Mouse (Mus musculus) MEL (cell line): ENCODE results near the gene Cic. TPM values are rescaled to one million over a fixed set of nuclear protein-coding genes. Genes with fewer than 3 reads are reported as not detected.

Experiments
- DNase-seq: peaks from one replicate; pipeline ENCODE4 v3.0.0; 2011; ENCODE audit warnings: low read depth, low spot score
- H3K27ac ChIP-seq: 2 replicates; pipeline ENCODE4 v1.5.1; 2012; ENCODE audit warnings: low read depth, mild to moderate bottlenecking, control low read depth, low read length, moderate library complexity; ENCODE audit not compliant: control insufficient read depth
- H3K27me3 ChIP-seq, 2 experiments: fragments of 150-350 bp in 1 of 2; sonication (generic) in 1 of 2; 2 replicates each; pipeline ENCODE4 v1.6.1; 2012; ENCODE audit warnings: low read length in 2 of 2, mild to moderate bottlenecking in 2 of 2, improper control_type of control experiment in 1 of 2, moderate library complexity in 1 of 2; ENCODE audit not compliant: insufficient read depth in 2 of 2, control insufficient read depth in 1 of 2
- H3K36me3 ChIP-seq, 2 experiments: 2 replicates each; pipeline ENCODE4 v1.6.1; 2012 to 2014; ENCODE audit warnings: low read length in 2 of 2, improper control_type of control experiment in 1 of 2, inconsistent platforms in 1 of 2, mild to moderate bottlenecking in 1 of 2; ENCODE audit not compliant: insufficient read depth in 2 of 2, control insufficient read depth in 1 of 2
- H3K4me1 ChIP-seq, 2 experiments: fragments of 150-350 bp in 1 of 2; sonication (generic) in 1 of 2; 2 replicates each; pipeline ENCODE4 v1.6.1; 2012; ENCODE audit warnings: low read length in 2 of 2, improper control_type of control experiment in 1 of 2, mild to moderate bottlenecking in 1 of 2; ENCODE audit not compliant: insufficient read depth in 2 of 2, control insufficient read depth in 1 of 2
- H3K4me3 ChIP-seq, 2 experiments: fragments of 150-350 bp in 1 of 2; sonication (generic) in 1 of 2; 2 replicates each; pipeline ENCODE4 v1.5.1; 2012; ENCODE audit warnings: low read depth in 2 of 2, low read length in 2 of 2, mild to moderate bottlenecking in 2 of 2, moderate library complexity in 2 of 2, control low read depth in 1 of 2, improper control_type of control experiment in 1 of 2; ENCODE audit not compliant: control insufficient read depth in 1 of 2, insufficient read depth in 1 of 2
- H3K79me2 ChIP-seq: 2 replicates; pipeline ENCODE4 v1.6.1; 2012; ENCODE audit warnings: mild to moderate bottlenecking, low read length, moderate library complexity; ENCODE audit not compliant: control insufficient read depth, poor library complexity, insufficient read depth
- H3K9ac ChIP-seq: 2 replicates; pipeline ENCODE4 v1.6.1; 2012; ENCODE audit warnings: low read depth, mild to moderate bottlenecking, control low read depth, low read length, moderate library complexity; ENCODE audit not compliant: control insufficient read depth, poor library complexity, severe bottlenecking
- H3K9me3 ChIP-seq: fragments of 150-350 bp; sonication (generic); replicated peaks from 2 replicates; pipeline ENCODE4 v1.6.1; 2012; ENCODE audit warnings: mild to moderate bottlenecking, low read length, improper control_type of control experiment, moderate library complexity; ENCODE audit not compliant: insufficient read depth
- BHLHE40 ChIP-seq: IDR thresholded peaks from 2 replicates; pipeline ENCODE4 v1.6.1; 2012; ENCODE audit warnings: low read depth, mild to moderate bottlenecking, inconsistent platforms, low read length, improper control_type of control experiment, borderline replicate concordance
- CHD1 ChIP-seq: IDR thresholded peaks from 2 replicates; pipeline ENCODE4 v1.6.1; 2012; ENCODE audit warnings: low read depth, mild to moderate bottlenecking, inconsistent platforms, low read length, improper control_type of control experiment
- CTCF ChIP-seq, 3 experiments: IDR thresholded peaks in 2 of 3; conservative IDR thresholded peaks in 1 of 3; 2 replicates each; pipeline ENCODE4 v1.5.1; 2011 to 2012; ENCODE audit warnings: low read length in 3 of 3, low read depth in 2 of 3, mild to moderate bottlenecking in 2 of 3, improper control_type of control experiment in 1 of 3, inconsistent platforms in 1 of 3, mixed read lengths in 1 of 3, moderate library complexity in 1 of 3; ENCODE audit not compliant: control insufficient read depth in 1 of 3, insufficient read depth in 1 of 3, poor library complexity in 1 of 3, severe bottlenecking in 1 of 3
- ELF1 ChIP-seq: IDR thresholded peaks from 2 replicates; pipeline ENCODE4 v1.6.1; 2014; ENCODE audit warnings: low read depth, mild to moderate bottlenecking, inconsistent platforms, low read length, improper control_type of control experiment, moderate library complexity
- EP300 ChIP-seq, 2 experiments: IDR thresholded peaks; 2 replicates each; pipeline ENCODE4 v1.6.1; 2011; ENCODE audit warnings: improper control_type of control experiment in 2 of 2, low read length in 2 of 2, low read depth in 1 of 2, mild to moderate bottlenecking in 1 of 2
- GABPA ChIP-seq: IDR thresholded peaks from 2 replicates; pipeline ENCODE4 v1.6.1; 2012; ENCODE audit warnings: low read depth, mild to moderate bottlenecking, inconsistent platforms, low read length, improper control_type of control experiment, moderate library complexity
- GATA1 ChIP-seq: IDR thresholded peaks from 2 replicates; pipeline ENCODE4 v1.6.1; 2011; ENCODE audit warnings: low read depth, low read length, improper control_type of control experiment
- MAZ ChIP-seq: IDR thresholded peaks from 2 replicates; pipeline ENCODE4 v1.6.1; 2012; ENCODE audit warnings: low read depth, mild to moderate bottlenecking, inconsistent platforms, low read length, improper control_type of control experiment
- MXI1 ChIP-seq: IDR thresholded peaks from 2 replicates; pipeline ENCODE4 v1.6.1; 2011; ENCODE audit warnings: mild to moderate bottlenecking, low read depth, low read length, improper control_type of control experiment
- MYB ChIP-seq: IDR thresholded peaks from 2 replicates; pipeline ENCODE4 v1.6.1; 2011; ENCODE audit warnings: mild to moderate bottlenecking, low read depth, low read length, improper control_type of control experiment
- NELFE ChIP-seq: IDR thresholded peaks from 2 replicates; pipeline ENCODE4 v1.6.1; 2011; ENCODE audit warnings: low read depth, low read length, improper control_type of control experiment
- NRF1 ChIP-seq: IDR thresholded peaks from 2 replicates; pipeline ENCODE4 v1.6.1; 2014; ENCODE audit warnings: low read depth, mild to moderate bottlenecking, inconsistent platforms, low read length, improper control_type of control experiment, moderate library complexity; ENCODE audit not compliant: poor library complexity, insufficient read depth, severe bottlenecking
- POLR2A ChIP-seq, 2 experiments: IDR thresholded peaks; 2 replicates each; pipeline ENCODE4 v1.6.1; 2011 to 2012; ENCODE audit warnings: low read length in 2 of 2, mild to moderate bottlenecking in 2 of 2, control low read depth in 1 of 2, improper control_type of control experiment in 1 of 2, low read depth in 1 of 2, moderate library complexity in 1 of 2; ENCODE audit not compliant: control insufficient read depth in 1 of 2, insufficient read depth in 1 of 2, poor library complexity in 1 of 2
- POLR2AphosphoS2 ChIP-seq: IDR thresholded peaks from 2 replicates; pipeline ENCODE4 v1.6.1; 2011; ENCODE audit warnings: low read length, improper control_type of control experiment
- POLR2AphosphoS5 ChIP-seq: IDR thresholded peaks from 2 replicates; pipeline ENCODE4 v1.6.1; 2012; ENCODE audit warnings: low read depth, borderline replicate concordance, mild to moderate bottlenecking, inconsistent platforms, low read length, moderate library complexity, mixed read lengths
- RAD21 ChIP-seq: IDR thresholded peaks from 2 replicates; pipeline ENCODE4 v1.6.1; 2011; ENCODE audit warnings: mild to moderate bottlenecking, low read depth, low read length, improper control_type of control experiment
- RCOR1 ChIP-seq: IDR thresholded peaks from 2 replicates; pipeline ENCODE4 v1.6.1; 2012; ENCODE audit warnings: low read depth, mild to moderate bottlenecking, inconsistent platforms, low read length, improper control_type of control experiment
- SIN3A ChIP-seq: IDR thresholded peaks from 2 replicates; pipeline ENCODE4 v1.6.1; 2012; ENCODE audit warnings: low read length, improper control_type of control experiment, inconsistent platforms
- SMC3 ChIP-seq: IDR thresholded peaks from 2 replicates; pipeline ENCODE4 v1.6.1; 2011; ENCODE audit warnings: low read depth, low read length, improper control_type of control experiment
- TAL1 ChIP-seq: IDR thresholded peaks from 2 replicates; pipeline ENCODE4 v1.6.1; 2012; ENCODE audit warnings: mild to moderate bottlenecking, inconsistent platforms, low read length, moderate library complexity, mixed read lengths
- TBP ChIP-seq: IDR thresholded peaks from 2 replicates; pipeline ENCODE4 v1.8.0; 2011; ENCODE audit warnings: low read depth, low read length, improper control_type of control experiment
- TCF12 ChIP-seq: IDR thresholded peaks from 2 replicates; pipeline ENCODE4 v1.6.1; 2014; ENCODE audit warnings: low read depth, mild to moderate bottlenecking, inconsistent platforms, low read length, improper control_type of control experiment, moderate library complexity
- ZC3H11A ChIP-seq: IDR thresholded peaks from 2 replicates; pipeline ENCODE4 v1.6.1; 2012; ENCODE audit warnings: low read depth, mild to moderate bottlenecking, inconsistent platforms, low read length, improper control_type of control experiment
- ZKSCAN1 ChIP-seq: IDR thresholded peaks from 2 replicates; pipeline ENCODE4 v1.6.1; 2012; ENCODE audit warnings: low read depth, mild to moderate bottlenecking, inconsistent platforms, low read length, improper control_type of control experiment, moderate library complexity
- ZNF384 ChIP-seq: IDR thresholded peaks from 2 replicates; pipeline ENCODE4 v1.6.1; 2012; ENCODE audit warnings: low read depth, mild to moderate bottlenecking, inconsistent platforms, low read length, improper control_type of control experiment
- polyA plus RNA-seq, 2 experiments: library from polyadenylated mRNA; stranded (reverse) in 1 of 2; unstranded in 1 of 2; fragments of >175 nt in 1 of 2; fragments of >200 nt in 1 of 2; gene quantifications; 2 replicates each; pipeline versions ENCODE4 v1.2.1 to v1.2.4; 2012; ENCODE audit warnings: low replicate concordance in 2 of 2, low read depth in 1 of 2; ENCODE audit not compliant: insufficient read length in 2 of 2, insufficient read depth in 1 of 2, missing spikeins in 1 of 2
- total RNA-seq: library from RNA; depleted of rRNA; stranded (reverse); fragments of 300-350 nt; gene quantifications from 2 replicates; pipeline ENCODE4 v1.2.3, GENCODE M21; 2012

The Cic gene
- total and polyA plus RNA-seq, 3 experiments: 56.6 to 157 (median 157) TPM

DNA sequence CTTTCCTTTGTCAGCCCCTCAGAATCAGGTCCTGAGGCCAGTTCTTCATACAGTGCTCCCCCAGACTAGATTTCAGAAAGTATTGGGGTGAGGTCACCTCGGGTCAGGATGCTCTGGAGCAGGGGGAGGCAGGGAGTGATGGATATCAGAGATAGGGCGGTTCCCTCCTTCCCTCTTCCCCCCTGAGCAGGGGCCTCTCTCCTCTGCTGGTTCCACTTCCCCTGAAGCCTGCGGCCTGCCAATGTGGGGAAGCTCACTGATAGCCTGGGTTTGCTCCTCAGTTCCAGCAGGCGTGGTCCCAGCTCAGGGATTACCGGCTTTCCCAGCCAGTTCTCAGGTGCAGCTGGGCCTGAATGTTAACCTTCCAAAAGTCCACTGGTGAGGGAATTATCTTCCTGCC is 16.1 kb downstream of the Cic start (continued):
- TF ChIP-seq GATA1: peak; percentile 77
- no peak for TF ChIP-seq BHLHE40
- no peak for TF ChIP-seq RAD21
- TF ChIP-seq MXI1: peak; percentile 88
- TF ChIP-seq SMC3: 0 out of 2 replicates have a peak, but pooled peaks have one; percentile 16
- peak; percentile 22; the same call in 1 of the 2 replicates for TF ChIP-seq TAL1
- TF ChIP-seq EP300 (IDR thresholded peaks at IDR 0.05; ENCODE audit: low read depth in 1 of 2, low read length in 2 of 2): peak; percentile 65 to 85
- peak; percentile 89 for TF ChIP-seq SIN3A
- peak; percentile 79 for TF ChIP-seq TBP
- no peak for TF ChIP-seq CTCF (IDR thresholded peaks at IDR 0.05 in 2 of 3, conservative IDR thresholded peaks at IDR 0.05 in 1 of 3; ENCODE audit: control insufficient read depth in 1 of 3, insufficient read depth in 1 of 3, low read depth in 2 of 3, low read length in 3 of 3, poor library complexity in 1 of 3, severe bottlenecking in 1 of 3)
- TF ChIP-seq MYB: no peak
- TF ChIP-seq ZC3H11A: no peak
- peak; percentile 72 for TF ChIP-seq NELFE
- no peak for TF ChIP-seq GABPA
- TF ChIP-seq POLR2A (IDR thresholded peaks at IDR 0.05; ENCODE audit: control insufficient read depth in 1 of 2, insufficient read depth in 1 of 2, low read depth in 1 of 2, low read length in 2 of 2, poor library complexity in 1 of 2): peak; percentile 9 to 67; a peak in 2 of 4 replicates
- TF ChIP-seq POLR2AphosphoS5: no peak
- 0 out of 2 replicates have a peak, but pooled peaks have one; percentile 49 for TF ChIP-seq ELF1
- TF ChIP-seq ZNF384: no peak
- TF ChIP-seq NRF1: no peak
- TF ChIP-seq MAZ: peak; percentile 90; the same call in 1 of the 2 replicates
- peak; percentile 69; the same call in 1 of the 2 replicates for TF ChIP-seq TCF12
- no peak for TF ChIP-seq ZKSCAN1

DNA sequence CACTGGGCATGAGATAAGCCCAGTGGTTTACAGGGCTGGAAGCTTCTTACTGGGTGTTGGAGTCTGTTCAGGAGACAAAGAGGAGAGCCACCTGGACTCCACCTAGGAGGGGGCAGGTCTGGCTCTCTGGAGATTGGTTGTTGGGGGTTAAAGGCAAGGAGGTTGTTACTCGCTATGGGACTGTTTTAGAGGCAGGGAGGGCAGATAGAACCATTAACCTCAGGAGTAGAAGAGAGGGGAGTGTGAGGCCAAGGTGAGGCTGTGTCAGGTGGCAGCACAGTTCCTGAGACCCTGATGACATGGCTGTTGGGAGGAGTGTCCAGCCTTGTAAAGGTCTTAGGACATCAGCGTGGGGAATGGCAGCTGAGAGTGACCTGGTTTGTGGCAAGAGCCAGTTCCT is 16.7 kb downstream of the Cic start:
- no peaks in the 10 kb centered on the region for H3K9me3 ChIP-seq
- peak overlapping the region; percentile 86 for H3K27ac ChIP-seq
- H3K4me1 ChIP-seq: peaks cover 9 to 26% of the 10 kb centered on the region in 2 experiments
- H3K9ac ChIP-seq: peak overlapping the region; percentile 80
- TF ChIP-seq CHD1: 0 out of 2 replicates have a peak, but pooled peaks have one; percentile 20
- no peak for TF ChIP-seq TBP
- TF ChIP-seq POLR2AphosphoS2: no peak
- TF ChIP-seq MAZ: no peak
- TF ChIP-seq RCOR1: no peak
- TF ChIP-seq, all 39 proteins: peak for 1
- no peak for DNase-seq
- H3K27me3 ChIP-seq: no peaks in the 10 kb centered on the region
- peaks cover 32% of the 10 kb centered on the region for H3K79me2 ChIP-seq
- H3K36me3 ChIP-seq: peaks cover 21 to 25% of the 10 kb centered on the region in 2 experiments
- peak overlapping the region; percentile 85 to 91 for H3K4me3 ChIP-seq
